Mouse (Mus musculus) spleen, adult 2 months (tissue): ENCODE measurements around the gene Rab30.

Experiments
- CTCF ChIP-seq: fragments of 200-500 bp; IDR thresholded peaks from 2 replicates; pipeline ENCODE4 v1.5.1; 2011; ENCODE audit warnings: mild to moderate bottlenecking, inconsistent platforms; ENCODE audit not compliant: insufficient read depth, insufficient read length, insufficient replicate concordance; ENCODE audit errors: extremely low read depth
- POLR2A ChIP-seq: fragments of 200-500 bp; IDR thresholded peaks from 2 replicates; pipeline ENCODE4 v1.6.1; 2011; ENCODE audit warnings: low read depth, low read length, inconsistent platforms

DNA sequence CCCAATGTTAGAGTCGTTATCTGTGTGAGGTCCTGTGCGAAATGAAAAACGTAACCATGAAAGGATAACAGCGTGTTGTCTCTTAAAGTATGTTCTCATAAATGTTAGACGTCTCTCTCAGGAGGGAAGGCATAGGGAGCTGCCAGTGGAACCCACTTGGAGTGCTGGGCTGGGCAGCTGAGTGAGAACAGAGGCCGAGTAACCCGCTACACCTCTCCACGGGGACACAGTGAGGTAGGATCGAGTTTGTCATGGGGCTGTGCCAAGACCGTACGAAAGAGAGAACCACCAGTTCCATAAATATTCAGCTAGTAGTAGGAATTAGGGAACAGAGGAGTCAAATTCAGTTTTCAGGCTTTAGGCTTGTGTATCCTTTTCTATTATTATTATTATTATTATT lies 42.5 kb downstream of the Rab30 start:
- TF ChIP-seq POLR2A (no peak), CTCF (no peak)
